Mouse (Mus musculus): Measurements from ENCODE around the gene Polr3h.

- TF ChIP-seq GATA1 (IDR thresholded peaks at IDR 0.05; ENCODE audit: borderline replicate concordance, low read length) (no peak), FLI1 (IDR thresholded peaks at IDR 0.05; ENCODE audit: low read length) (no peak)
Measured at GRCm38 (mm10) chr15:81917621-81918463, 8.2 kb downstream of the Polr3h start.

All from megakaryocyte, embryonic 14.5 days (primary cell).